Mouse (Mus musculus): ENCODE measurements at regions not wholly inside any gene's neighbourhood (a gene's known extent, or its start where the extent isn't known, plus 50 kb on each side); places are given as distances from the start of the nearest gene placed in this dataset.

DNA sequence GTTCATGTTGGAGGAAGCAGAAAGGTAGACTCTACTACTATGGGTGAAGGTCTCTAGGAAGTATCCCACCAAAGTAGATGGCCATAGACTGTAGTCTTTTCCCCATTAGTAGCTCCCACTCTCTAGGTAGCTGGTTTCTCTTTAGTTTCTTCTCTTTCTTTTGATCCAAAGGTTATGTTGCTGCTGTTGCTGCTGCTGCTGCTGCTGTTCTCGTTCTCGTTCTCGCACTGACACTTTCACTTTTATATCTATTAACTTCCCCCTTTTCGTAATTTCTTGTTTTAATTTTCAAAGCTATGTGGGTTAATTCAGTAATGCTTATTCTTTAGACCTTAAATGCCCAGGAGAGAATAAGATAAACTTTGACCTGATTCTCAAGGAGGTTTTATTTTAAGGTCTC lies 58.3 kb downstream of the Tmem100 start:
- DNase-seq = no peak

- no peak for DNase-seq
Observed at GRCm38 (mm10) chr11:90094052-90094451, 63.9 kb downstream of the Tmem100 start.

- DNase-seq = peak; percentile 11
Observed at GRCm38 (mm10) chr11:90094700-90095355, 64.7 kb downstream of the Tmem100 start.

DNA sequence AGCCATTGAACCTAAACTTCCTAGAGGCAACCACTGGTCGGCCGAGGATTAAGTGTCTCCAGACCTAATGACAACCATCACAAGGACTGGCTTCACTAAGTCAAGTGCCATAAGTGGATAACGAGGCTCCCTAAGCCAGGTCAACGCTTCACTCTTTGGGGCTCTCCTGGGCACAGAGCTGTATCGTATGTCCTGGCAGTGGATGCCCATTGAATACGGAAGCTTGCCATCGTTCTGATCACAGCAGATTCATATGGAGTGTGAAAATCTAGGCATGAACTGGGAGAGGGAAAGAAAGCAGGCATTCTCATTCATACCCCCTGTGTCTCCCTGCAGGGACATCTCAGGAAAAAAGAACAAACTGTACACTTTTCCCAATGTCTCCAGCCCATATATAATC lies 68.3 kb downstream of the Tmem100 start:
- DNase-seq = no peak

DNA sequence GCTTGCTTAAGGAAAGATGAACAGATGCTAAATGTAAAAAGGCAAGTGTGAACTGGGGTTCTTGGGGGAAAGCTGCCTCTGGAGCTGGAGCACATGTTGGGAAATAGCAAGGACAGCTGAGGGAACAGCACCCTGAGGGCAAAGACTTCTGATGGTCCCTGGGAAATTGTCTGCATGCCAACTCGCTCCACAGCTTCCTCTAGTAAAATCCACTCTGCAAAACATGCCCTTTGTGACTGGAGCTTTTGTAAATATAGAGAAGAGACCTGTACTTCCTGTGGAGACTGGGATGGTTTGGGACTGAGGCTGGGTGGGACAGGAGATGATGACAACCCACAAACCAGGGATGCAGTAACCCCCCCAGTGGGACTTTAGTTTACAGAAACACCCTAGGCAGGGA lies 69.0 kb downstream of the Tmem100 start:
- no peak for DNase-seq

- no peak for DNase-seq
Observed at GRCm38 (mm10) chr11:90100161-90100560, 70.0 kb downstream of the Tmem100 start.

GRCm38 (mm10) chr11:90101284-90101683 lies 71.1 kb downstream of the Tmem100 start:
- no peak for DNase-seq

DNA sequence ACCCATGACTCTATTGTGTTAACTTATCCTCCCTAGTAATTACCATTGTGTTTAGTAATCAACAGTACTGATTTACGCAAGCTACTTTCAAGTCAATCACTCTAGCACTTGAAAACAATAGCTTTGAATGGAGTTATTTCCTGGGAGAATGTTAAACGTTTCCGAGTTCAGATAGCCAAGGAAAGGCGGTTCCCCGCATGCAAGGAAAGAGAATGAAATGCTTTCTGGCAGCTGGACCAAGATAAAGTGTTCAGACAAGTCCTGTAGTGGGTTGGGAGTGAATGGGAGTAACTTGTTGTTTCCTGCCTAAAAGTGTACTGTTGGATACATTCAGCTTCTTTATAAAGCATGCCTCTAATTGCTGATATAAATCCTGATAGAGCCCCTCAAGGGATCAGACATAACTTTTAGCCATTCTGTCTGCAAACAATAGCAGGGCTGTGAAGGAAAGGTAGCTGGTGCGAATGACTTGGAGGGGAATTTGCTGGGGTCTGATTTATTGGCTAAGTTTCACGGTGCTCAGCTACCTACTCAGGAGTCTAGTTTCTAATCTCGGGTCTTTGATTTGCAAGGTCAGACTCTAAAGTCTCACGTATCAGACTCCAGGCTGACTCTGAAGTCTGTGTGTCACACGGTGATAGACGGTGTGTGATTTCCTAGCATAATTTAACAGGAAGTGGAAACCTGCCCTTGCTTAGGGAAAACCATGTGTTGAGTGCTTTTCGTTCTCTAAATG lies 76.1 kb downstream of the Tmem100 start:
- DNase-seq = no peak

GRCm38 (mm10) chr11:90109681-90110111 lies 77.8 kb upstream of the Gm45716 start:
- no peak for DNase-seq

DNA sequence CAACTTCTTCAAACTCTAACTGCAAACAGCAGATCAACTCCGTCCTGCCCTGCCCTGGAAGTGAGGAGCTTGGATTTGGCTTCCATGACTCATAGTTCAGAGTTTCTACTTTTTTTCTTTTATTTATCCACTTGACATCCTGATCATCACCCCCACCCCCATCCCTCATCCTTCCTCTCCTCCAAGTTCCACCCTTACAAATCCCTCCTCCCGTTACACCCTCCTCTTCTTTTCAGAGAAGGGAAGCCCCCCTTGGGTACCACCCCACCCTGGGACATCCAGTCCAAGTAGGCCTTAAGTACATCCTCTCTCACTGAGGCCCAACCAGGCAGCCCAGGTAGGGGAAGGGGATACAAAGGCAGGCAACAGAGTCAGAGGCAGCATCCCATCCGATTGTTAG lies 77.3 kb upstream of the Gm45716 start:
- no peak for DNase-seq

DNA sequence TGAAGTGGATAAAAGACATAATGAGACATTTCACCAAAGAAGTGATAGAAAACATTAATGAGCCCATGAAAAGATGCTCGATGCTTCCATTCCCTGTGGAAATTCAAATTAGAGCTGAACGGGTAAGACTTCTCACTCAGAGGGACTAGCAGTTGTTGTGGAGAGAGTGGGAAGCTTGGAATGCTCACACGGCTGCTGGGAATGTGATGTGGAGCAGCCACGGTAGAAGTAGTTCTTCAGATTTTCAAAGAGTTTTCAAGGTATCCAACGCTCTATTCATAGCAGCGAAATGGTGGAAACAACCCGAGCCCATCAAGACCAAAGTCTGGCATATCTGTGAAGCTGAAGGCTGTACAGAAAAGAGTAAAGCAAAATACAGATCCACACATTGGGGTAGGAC lies 75.3 kb upstream of the Gm45716 start:
- no peak for DNase-seq

DNA sequence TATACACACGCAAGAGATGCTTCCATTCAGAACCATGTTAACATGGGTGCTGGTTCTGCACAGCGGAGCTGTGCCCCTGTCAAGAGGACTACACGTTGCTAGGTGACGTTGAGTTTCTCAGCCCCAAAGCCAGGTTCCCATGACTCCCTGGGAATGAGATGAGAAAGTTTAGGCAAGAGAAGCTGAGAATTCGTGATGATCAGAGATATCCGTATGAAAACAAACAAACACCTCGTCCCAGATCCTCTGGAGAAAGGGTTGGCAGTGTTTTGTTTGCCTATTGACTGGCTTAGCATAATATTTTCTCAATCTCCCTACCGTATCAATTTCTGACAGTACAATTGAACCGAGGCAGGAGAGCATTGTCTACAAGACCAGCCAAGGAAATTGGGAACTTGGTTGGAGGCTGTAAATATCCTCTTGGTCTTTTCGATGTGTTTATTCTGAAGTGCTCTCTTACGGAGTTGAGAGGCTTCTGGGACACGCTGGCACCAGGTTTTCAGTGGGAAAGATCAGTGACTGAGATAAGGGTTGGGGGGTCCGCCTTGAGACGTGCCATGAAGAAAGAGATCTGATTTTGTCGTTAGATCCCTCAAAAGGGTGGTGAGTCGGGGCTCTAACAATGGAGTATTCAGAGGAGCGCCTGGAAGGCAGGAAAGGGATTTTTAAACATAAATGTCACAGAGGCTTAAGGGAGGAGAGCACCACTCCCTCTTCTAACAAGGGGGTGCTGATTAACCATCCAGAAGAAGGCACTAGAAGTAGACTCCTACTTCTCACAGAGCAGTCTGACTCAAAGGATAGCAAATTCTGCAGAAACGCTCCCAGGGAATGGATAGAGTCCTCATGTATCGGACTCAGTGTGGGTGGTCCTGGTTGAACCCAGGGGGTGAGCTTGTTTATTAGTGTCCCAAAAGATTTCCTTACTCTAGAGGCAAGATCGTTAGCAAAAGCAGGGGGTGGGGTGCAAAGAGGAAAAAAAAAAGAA lies 70.5 kb upstream of the Gm45716 start:
- DNase-seq = no peak

- no peak for DNase-seq
Observed at GRCm38 (mm10) chr11:90117664-90118295, 69.7 kb upstream of the Gm45716 start.

GRCm38 (mm10) chr11:90121902-90122301 lies 65.6 kb upstream of the Gm45716 start:
- no peak for DNase-seq

DNA sequence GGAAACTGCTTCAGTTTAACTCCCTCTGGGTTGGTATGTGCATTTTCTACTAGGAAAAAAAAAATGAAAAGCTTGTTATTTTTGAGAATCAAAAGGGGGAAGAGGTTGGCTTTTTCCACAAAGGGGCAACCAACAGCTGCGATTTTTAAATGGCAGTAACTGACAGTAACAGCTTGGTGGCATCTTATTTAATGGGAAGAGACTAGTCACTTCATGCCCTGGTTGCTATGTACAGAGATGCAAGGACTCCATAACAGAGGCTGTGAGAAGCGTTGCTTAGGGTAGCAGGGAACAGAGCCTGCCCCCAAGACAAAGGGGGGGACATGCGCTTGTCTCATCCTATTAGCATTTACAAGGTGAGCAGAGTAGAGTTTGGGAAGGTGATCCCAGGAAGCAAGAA lies 64.8 kb upstream of the Gm45716 start:
- DNase-seq = no peak

- no peak for DNase-seq
Observed at GRCm38 (mm10) chr11:90123851-90124250, 63.6 kb upstream of the Gm45716 start.

GRCm38 (mm10) chr11:90126289-90126688 lies 61.2 kb upstream of the Gm45716 start:
- no peak for DNase-seq

GRCm38 (mm10) chr11:90128865-90129415 lies 58.5 kb upstream of the Gm45716 start:
- no peak for DNase-seq

DNA sequence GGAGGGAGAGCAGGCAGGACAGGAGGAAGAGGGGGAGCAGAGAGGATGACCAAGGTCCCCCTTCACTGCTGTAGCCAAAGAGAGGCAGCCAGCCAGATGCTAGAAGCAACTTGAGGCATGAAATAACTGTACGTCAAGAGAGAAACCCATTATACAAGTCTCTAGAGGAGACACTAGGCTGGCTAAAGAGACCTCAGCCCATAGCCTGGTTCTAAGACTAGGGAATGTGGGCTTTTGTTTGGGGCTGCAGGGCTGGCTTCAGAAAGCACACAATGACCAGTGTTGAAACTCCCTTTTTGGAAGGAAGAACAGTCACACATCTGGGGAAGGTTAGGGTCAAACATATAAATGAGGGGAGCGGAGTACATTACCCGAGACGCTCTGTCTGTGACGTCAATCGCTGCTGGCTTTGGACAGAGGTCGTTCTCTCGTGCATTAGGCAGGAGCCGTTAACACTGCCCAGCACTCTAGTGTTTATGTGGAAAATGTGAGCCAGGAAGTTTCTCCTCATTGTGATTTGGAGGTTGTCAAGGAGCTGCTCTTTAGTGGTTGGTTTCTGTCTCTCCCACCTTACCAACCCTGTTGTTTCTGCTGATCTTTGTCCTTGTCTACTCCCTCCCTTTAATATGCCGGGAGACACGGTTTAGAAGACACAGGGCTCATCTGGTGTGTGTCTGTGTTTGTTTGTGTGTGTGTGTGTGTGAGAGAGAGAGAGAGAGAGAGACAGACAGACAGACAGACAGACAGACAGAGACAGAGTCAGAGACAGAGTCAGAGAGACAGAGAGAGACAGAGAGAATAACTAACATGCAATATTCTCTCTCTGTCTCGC lies 57.5 kb upstream of the Gm45716 start:
- no peak for DNase-seq

DNA sequence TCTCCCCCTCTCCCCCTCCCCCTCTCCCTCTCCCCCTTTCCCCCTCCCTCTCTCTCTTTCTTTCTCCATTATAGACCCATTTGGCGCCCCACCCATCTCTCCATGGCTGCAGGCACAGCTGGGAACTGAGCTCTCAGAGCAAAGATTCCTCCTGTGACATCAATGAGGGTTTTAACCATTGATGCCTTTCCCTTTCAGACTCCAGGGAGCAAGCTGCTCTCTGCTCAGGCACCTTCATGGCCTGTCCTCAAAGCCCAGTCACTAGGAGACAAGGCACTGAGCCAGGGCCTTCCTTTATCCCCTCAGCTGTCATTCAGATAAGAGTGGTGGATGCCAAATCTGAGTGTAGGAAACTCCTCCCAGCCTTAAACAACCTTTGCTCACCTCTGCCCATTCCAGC lies 56.8 kb upstream of the Gm45716 start:
- DNase-seq = no peak

DNA sequence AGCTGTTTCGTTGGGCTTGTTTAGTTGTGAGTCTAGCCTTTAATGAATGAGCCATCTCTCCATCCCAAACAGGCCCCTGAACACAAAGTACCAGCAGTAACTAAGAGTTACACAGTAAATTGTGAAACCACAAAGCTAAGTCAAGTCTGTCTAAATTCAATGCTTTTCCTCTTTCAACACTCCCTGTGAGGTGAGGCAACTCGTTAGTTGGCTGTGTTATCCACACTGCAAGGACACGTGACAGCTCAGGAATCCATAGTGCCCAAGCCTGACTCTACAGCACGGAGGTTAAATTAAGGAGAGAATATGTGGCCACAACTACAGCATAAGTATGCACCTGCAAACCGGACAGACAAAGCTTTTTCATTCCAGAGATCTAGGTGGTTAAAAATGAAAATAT lies 54.9 kb upstream of the Gm45716 start:
- DNase-seq = no peak

DNA sequence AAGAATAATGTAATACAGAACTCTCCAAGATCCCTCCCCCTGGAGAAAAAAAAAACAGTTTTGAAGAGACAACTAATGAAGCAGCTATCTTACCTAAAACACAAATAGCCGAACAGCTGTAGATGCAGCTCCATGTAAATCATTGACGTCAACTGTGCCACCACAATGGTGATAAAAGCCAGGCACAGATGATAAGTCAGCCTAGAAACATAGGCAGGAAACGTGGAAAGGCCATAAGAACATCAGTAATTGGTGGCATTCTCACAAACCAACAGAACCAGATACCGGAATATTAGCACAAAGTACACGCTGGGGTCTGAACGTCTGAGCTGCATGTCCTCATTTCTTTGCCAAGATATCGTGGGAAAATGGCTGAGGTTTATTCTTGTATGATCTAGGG lies 51.2 kb upstream of the Gm45716 start:
- no peak for DNase-seq

Data from right cerebral cortex, postnatal 14 days (tissue).